Mouse (Mus musculus): ENCODE results near the gene Dnase1l3.
A peak's percentile ranks its signal among the peaks of the same experiment; 100 is the strongest.
"Not testable (repeated sequence)": the region's sequence is repeated elsewhere in the genome, so short reads cannot be mapped to it uniquely, and the experiment has no call there.

Dnase1l3 gene

DNA sequence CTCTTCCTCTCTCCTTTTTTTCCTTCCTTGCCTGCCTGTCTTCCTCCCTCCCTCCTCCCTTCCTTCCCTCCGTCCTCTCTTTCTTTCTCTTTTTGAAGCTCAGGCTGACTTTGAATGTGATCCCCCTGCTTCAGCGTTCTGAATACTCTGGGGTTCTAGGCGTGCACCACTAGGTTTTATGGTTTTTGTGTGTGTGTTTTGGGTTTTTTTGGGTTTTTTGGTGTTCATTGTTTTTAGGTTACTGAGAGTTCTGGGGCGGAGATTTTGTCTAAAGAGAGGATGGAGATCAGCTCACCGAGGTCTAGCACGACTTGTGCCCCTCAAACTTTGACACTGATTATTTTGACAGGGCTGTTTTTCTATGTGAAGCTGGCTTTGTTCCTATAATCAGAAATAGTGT, 17.6 kb upstream of the Dnase1l3 start:
- DNase-seq (ENCODE audit: low read depth) = no peak

- no peak for DNase-seq (ENCODE audit: low read depth)
Measured at GRCm38 (mm10) chr14:8011297-8011696, 16.9 kb upstream of the Dnase1l3 start.

- DNase-seq (ENCODE audit: low read depth) = no peak
Measured at GRCm38 (mm10) chr14:8007923-8008322, 13.6 kb upstream of the Dnase1l3 start.

DNA sequence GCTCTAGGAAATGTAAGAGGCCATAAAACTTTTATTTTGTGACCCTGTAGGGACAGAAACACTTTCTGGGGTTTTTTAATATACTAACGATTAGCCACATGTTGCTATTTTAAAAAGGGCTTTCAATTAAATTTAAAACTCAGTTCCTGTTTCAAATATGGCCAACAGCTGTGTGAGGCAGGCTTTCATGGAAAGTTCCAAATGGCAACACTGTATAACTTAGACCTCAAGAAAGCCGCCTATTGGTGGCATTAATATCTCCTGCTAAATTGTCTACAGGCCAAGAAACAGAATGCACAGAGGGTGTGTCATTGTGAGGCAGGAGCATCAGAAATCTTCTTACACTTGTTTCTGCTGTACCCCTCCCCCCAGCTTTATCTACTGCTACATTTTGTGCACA, 13.1 kb upstream of the Dnase1l3 start:
- DNase-seq (ENCODE audit: low read depth) = no peak

DNA sequence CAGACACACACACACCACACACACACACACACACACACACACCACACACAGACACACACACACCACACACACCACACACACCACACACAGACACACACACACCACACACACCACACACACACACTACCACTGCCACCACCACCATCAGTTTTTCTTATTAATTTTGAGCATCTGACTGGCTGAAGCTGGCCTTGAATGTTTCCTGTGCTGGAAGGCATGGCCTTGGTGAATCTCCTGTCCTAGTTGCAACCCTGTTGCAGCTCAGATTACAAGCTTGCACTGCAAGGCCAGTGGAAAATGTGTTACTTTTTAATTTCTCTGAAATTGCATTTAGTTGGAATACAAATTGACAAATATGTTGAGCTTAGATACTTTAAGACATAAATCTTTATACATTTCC, 12.7 kb upstream of the Dnase1l3 start:
- no peak for DNase-seq (ENCODE audit: low read depth)

GRCm38 (mm10) chr14:8006061-8006460, 11.7 kb upstream of the Dnase1l3 start:
- not testable (repeated sequence) for DNase-seq (ENCODE audit: low read depth)

GRCm38 (mm10) chr14:8003727-8004670, 9.6 kb upstream of the Dnase1l3 start:
- no peak for DNase-seq (ENCODE audit: low read depth)

- DNase-seq (ENCODE audit: low read depth) = no peak
Measured at GRCm38 (mm10) chr14:8003093-8003670, 8.8 kb upstream of the Dnase1l3 start.

DNA sequence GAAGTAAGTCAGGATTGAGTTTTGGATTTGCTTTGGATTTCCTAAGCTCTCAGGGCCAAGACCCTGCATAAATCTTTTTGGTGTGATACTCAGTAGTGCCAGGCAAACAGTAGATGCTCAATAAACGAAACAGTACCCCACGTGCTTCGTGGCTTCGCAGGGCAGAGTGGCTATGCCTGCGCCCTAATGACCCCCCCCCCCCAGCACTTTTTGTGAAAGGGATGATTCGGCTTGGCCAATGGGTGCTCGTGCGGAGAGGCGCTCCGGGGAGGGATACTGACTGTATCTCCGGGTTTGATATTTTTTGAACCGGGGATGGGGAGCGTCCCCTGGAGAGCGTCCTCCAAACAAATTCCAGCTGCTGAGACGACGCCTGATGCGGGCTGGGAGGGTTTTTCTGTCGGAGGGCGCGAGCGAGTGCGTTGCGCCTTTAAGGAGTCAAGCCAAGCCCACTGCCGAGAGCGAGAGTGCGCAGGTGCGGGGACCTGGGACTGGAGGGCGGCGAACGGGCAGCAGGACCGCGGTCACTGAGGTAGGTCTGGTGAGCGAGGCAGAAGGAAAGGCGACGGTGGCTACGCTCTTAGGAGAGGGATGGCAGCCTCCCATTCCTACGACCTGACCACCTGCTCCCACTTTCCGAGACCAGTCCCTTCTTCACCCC, 8.2 kb upstream of the Dnase1l3 start, which contains the start of gene Abhd6:
Gene Abhd6, plus strand, starts transcription at position 471 of the 661 bp plus-strand sequence.
- DNase-seq (ENCODE audit: low read depth) = peak; percentile 87

GRCm38 (mm10) chr14:8000831-8001685, 6.7 kb upstream of the Dnase1l3 start:
- DNase-seq (ENCODE audit: low read depth) = no peak

DNA sequence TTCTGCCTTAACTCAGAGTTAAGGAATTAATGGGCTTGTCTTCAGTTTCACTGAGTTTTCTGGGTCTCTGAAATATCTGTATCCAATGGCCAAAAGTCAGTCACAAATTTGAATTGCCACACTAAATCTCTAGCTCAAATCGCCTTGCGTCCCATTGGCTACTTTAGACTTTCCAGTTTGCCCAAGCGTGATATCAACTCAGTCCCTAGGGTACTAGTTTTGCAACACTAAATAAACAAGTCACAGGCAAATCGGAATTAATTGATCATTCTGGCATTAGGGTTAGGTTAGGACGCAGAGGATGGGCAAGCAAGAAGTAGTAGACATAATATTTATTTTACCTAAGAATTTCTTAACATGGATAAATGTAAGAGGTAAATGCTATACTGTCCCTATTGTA, 5.9 kb upstream of the Dnase1l3 start:
- DNase-seq (ENCODE audit: low read depth) = no peak

DNA sequence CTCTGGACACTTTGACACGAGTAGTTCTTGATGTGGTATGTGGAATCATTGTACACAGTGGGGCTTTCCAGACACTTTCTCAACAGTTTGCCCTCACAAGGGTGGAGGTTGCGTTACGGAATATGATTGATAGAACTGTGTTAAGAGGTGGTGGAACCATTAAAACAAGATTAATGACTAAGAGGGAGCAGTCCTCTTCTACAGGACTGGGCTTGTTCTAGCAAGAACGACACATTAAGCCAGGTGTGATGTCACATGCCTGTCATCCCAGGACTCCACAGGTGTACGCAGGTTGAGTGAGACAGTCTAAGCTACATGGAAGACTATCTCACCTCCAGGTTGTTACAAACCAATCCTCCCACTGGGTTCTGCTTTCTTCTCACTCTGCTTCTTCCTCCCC, 5.1 kb upstream of the Dnase1l3 start:
- no peak for DNase-seq (ENCODE audit: low read depth)

GRCm38 (mm10) chr14:7999030-7999429, 4.7 kb upstream of the Dnase1l3 start:
- no peak for DNase-seq (ENCODE audit: low read depth)

GRCm38 (mm10) chr14:7997255-7997696, 2.9 kb upstream of the Dnase1l3 start:
- peak; percentile 96 for DNase-seq (ENCODE audit: low read depth)

- DNase-seq (ENCODE audit: low read depth) = no peak
Measured at GRCm38 (mm10) chr14:7992158-7992557, 2.2 kb downstream of the Dnase1l3 start.

DNA sequence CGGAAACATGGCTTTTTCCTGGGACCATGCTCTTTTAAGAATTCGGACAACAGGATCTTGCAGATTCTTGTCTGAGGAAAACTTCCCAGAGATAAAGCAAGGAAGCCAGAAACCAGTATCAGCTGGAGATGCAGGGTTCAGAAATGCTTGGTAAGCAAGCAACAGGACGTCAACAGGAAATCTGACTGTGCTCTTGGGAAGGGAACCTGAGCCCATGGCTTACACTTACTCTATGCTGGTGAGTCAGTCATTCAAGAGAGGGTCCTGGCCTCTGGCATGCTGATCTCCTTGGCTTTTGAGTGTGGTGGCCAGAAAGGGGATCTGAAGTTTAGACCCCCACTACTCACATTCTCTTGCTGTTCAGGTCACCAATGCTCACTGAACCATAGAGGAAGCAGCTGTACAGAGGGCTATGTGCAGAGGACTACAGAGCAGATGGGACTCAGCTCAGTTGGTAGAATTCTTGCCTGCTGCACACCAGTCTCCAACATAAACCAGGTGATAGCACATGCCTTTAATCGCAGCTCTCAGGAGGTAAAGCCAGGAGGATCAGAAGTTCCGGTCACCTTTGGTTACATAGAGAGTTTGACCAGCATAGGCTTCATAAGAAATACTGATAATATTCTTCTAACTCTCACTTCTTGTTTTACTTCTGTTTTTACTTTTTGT, 3.1 kb downstream of the Dnase1l3 start:
- no peak for DNase-seq (ENCODE audit: low read depth)

DNA sequence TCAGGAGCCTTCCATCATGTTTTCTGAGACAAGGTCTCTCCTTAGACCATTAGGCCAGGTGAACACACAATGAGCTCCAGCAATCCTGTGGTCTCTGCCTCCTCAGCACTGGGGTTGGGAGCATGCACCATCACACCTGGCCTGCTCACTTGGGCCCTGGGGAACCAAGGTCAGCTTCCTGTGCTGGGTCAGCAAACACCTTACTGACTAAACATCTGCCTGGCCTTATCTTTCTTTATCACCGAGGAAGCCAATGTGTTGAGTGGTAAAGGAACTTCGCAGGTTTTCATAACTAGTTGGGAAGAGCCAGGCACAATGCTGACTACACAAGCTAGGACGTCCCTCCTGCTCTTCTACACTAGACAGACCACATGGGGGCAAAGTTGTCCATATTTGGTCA, 4.4 kb downstream of the Dnase1l3 start:
- no peak for DNase-seq (ENCODE audit: low read depth)

DNA sequence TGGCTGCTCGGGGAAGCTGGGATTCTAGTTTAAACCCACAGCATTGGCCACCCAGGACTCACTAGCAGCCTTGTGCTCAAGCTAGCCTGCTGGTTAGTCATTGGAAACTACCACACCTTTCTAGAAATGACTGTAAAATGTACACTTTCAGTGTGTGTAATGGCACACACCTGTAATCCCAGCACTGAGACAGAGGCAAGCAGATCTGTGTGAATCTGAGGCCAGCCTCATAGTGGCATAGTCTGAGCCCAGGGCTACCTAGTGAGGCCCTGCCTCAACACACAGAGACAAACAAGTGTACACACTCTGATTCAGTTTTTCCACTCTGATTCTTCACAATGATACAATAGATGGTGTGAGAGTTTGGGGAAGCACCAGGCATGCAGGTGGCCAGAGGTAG, 5.0 kb downstream of the Dnase1l3 start:
- DNase-seq (ENCODE audit: low read depth) = no peak

DNA sequence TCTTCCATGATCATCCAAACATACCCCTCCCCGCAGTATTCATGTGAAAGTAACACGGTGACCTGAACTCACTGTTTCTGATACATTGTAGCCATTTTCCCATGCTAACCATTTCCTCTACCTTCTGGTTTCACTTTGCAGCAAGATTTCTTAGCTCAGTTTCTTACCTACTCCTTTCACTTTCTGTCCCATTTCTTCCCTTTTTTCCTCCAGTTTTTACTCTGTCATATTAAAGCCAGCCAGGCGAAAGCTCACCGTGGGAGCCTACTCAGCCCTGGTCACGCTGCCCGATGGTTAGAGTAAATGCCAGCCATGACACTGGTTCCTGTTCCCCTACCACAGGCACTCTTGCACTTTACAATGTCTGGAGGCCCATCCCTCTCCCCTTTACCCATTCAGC, 7.5 kb downstream of the Dnase1l3 start:
- DNase-seq (ENCODE audit: low read depth) = no peak

- DNase-seq (ENCODE audit: low read depth) = no peak
Measured at GRCm38 (mm10) chr14:7981226-7981625, 13.1 kb downstream of the Dnase1l3 start.

GRCm38 (mm10) chr14:7978183-7978582, 16.2 kb downstream of the Dnase1l3 start:
- peak; percentile 4 for DNase-seq (ENCODE audit: low read depth)

All from naive thymus-derived CD4-positive, alpha-beta T cell, adult 2 months (primary cell).